Comparison of ENCODE assay signal across 8 mouse cellular contexts in the genomic region with DNA sequence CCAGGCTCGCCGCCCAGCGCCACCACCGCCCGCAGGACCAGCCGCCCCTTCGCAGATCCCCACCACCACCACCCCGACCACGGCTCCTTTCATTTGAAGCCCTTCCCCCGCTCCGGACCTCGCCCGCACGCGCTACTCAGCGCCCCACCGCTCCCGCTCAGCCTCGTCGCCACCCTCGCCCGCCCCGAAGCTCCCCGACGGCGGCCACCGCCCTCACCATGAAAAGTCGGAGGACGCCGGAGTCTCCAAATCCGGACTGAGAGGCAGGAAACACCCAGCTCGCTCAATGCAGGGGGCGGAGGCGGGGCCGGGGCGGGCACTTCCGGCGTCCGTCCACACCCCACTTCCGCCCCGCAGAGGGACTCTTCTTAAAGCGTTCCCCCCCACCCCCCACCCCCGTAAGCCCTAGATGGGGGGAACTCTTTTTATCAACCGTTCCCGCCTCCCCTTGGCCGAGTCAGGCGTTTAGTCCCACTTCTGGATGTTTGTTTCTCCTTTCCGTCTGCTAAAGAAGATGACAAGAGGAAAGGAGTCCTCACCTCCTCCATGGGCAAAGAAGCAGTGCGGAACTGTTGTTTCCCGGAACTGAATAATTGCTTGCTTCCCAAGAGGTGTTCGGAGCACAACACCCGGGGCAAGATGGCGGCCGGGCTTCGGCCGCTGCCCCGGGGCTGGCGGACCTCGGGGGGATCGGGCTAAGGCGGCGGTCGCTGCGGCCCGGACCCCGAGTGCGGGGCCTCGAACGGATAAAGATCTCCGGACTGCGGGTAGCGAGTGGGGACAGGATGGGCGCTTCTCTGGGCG. TPM values are rescaled to one million over a fixed set of nuclear protein-coding genes. Genes with fewer than 3 reads are reported as not detected.
A peak's percentile ranks its signal among the peaks of the same experiment; 100 is the strongest.
DNase-seq lines count a peak whose midpoint lies in the region; ATAC-seq lines count a peak whose summit lies in the region.

Gene Kctd10 (minus strand): TSS at position 300 of the 804 bp plus-strand sequence.
Gene Ube3b (plus strand): TSS at position 399 of the 804 bp plus-strand sequence.

- H3K27me3 ChIP-seq in hindbrain, embryonic 11.5 days (ENCODE audit: control insufficient read depth, insufficient read depth, low read length) = no peaks in the 10 kb centered on the region

- peak within 1 kb of the TSS; percentile 73 for H3K4me3 ChIP-seq in hindbrain, embryonic 11.5 days (ENCODE audit: low read depth, low read length)

- H3K4me1 ChIP-seq in hindbrain, embryonic 11.5 days (replicated peaks; ENCODE audit: control insufficient read depth, insufficient read depth, low read length) = no peaks in the 10 kb centered on the region; the same call in 1 of the 2 replicates

- peak within 1 kb of the TSS; percentile 83 for H3K4me2 ChIP-seq in hindbrain, embryonic 11.5 days (replicated peaks; ENCODE audit: low read depth, low read length)

- peak within 1 kb of the TSS; percentile 91 for H3K9ac ChIP-seq in hindbrain, embryonic 11.5 days (ENCODE audit: low read depth, low read length)

- under 1% methylated on average over 57 of the region's 74 CpGs for WGBS in hindbrain, embryonic 11.5 days

- H3K36me3 ChIP-seq in hindbrain, embryonic 11.5 days (ENCODE audit: control insufficient read depth, insufficient read depth, low read length) = peaks cover 1% of the 10 kb centered on the region; the same call in 1 of the 2 replicates

- DNase-seq in Muller cell, postnatal 12 days (ENCODE audit: inconsistent ontology term) = peak; percentile 97
- DNase-seq in cerebellum, adult 9-11 months = peak; percentile 82
- DNase-seq in frontal cortex, adult 2 months (ENCODE audit: extremely low spot score in 1 of 2, low spot score in 1 of 2) = peak in 1 of 2 experiments; percentile 83
- peak; percentile 91 for DNase-seq in hindbrain, embryonic 11.5 days (ENCODE audit: low spot score)
- peak; percentile 80 to 84 for DNase-seq in layer of hippocampus, postnatal 10 days (ENCODE audit: low spot score in 2 of 2)
- DNase-seq in lung, postnatal 14 days = peak; percentile 89
- peak; percentile 86 for DNase-seq in retina, adult 2 months (ENCODE audit: low read depth, low spot score)
- DNase-seq in thymus, postnatal 36 days = peak; percentile 80 to 84

- peak within 1 kb of the TSS; percentile 84 for H3K27ac ChIP-seq in hindbrain, embryonic 11.5 days (ENCODE audit: low read depth, low read length)

- no peaks in the 10 kb centered on the region for H3K9me3 ChIP-seq in hindbrain, embryonic 11.5 days (ENCODE audit: control insufficient read depth, low read length)

- peak; percentile 94 for ATAC-seq in hindbrain, embryonic 11.5 days (ENCODE audit: low FRiP score)

RNA-seq across cellular contexts. Expression of gene Kctd10, which starts in this region (rescaled TPM):
- polyA plus RNA-seq in frontal cortex, adult 2 months (2012; rRNA removed) = 56.8 and 57.4 TPM in 2 replicates
- polyA plus RNA-seq in hindbrain, embryonic 11.5 days (2014; fragmentation: Nextera tagmentation; extraction: Ambion mirVana) = 104 and 115 TPM in 2 replicates
- total RNA-seq in layer of hippocampus, postnatal 10 days (2021) = 10 to 100 TPM; 45.1 to 45.9 TPM

RNA-seq across cellular contexts. Expression of gene Ube3b, which starts in this region (rescaled TPM):
- polyA plus RNA-seq in frontal cortex, adult 2 months (2012; rRNA removed) = 80.8 and 85.5 TPM in 2 replicates
- polyA plus RNA-seq in hindbrain, embryonic 11.5 days (2014; fragmentation: Nextera tagmentation; extraction: Ambion mirVana) = 37.3 and 48.0 TPM in 2 replicates
- 10 to 100 TPM; 69.1 to 83.7 TPM for total RNA-seq in layer of hippocampus, postnatal 10 days (2021)
